Mouse (Mus musculus) myocyte (in vitro differentiated cells): ENCODE results near the gene Srpk1.

Source experiments
- CEBPB ChIP-seq: IDR thresholded peaks from 2 replicates; pipeline ENCODE4 v1.6.1; 2011; ENCODE audit warnings: mild to moderate bottlenecking, moderate library complexity; ENCODE audit not compliant: poor library complexity, insufficient read depth, severe bottlenecking
- E2F4 ChIP-seq: IDR thresholded peaks from one replicate; pipeline ENCODE4 v1.6.1; 2011; ENCODE audit warnings: mild to moderate bottlenecking, control low read depth, moderate library complexity; ENCODE audit not compliant: insufficient read depth
- MAX ChIP-seq: IDR thresholded peaks from one replicate; pipeline ENCODE4 v1.6.1; 2011; ENCODE audit warnings: low read depth, mild to moderate bottlenecking, control low read depth
- MYOD1 ChIP-seq, 3 experiments: IDR thresholded peaks; one replicate each; pipeline ENCODE4 v1.6.1; 2011; ENCODE audit warnings: control low read depth in 2 of 3, low read depth in 2 of 3, mild to moderate bottlenecking in 2 of 3, moderate library complexity in 1 of 3; ENCODE audit not compliant: insufficient read length in 2 of 3, control insufficient read depth in 1 of 3
- MYOG ChIP-seq, 3 experiments: IDR thresholded peaks; one replicate each; pipeline ENCODE4 v1.6.1; 2011; ENCODE audit warnings: control low read depth in 2 of 3, low read depth in 2 of 3, mild to moderate bottlenecking in 2 of 3; ENCODE audit not compliant: insufficient read length in 2 of 3, control insufficient read depth in 1 of 3, insufficient read depth in 1 of 3
- POLR2A ChIP-seq: IDR thresholded peaks from one replicate; pipeline ENCODE4 v1.6.1; 2011; ENCODE audit warnings: low read depth, mild to moderate bottlenecking, control low read depth, moderate library complexity; ENCODE audit not compliant: insufficient read length
- POLR2AphosphoS2 ChIP-seq: IDR thresholded peaks from one replicate; pipeline ENCODE4 v1.6.1; 2011; ENCODE audit warnings: low read depth, control low read depth; ENCODE audit not compliant: insufficient read length
- SRF ChIP-seq: IDR thresholded peaks from one replicate; pipeline ENCODE4 v1.6.1; 2011; ENCODE audit warnings: low read depth; ENCODE audit not compliant: control insufficient read depth, insufficient read length
- TCF12 ChIP-seq: IDR thresholded peaks from one replicate; pipeline ENCODE4 v1.6.1; 2011; ENCODE audit warnings: mild to moderate bottlenecking, control low read depth; ENCODE audit not compliant: poor library complexity, insufficient read depth, severe bottlenecking
- TCF3 ChIP-seq: IDR thresholded peaks from one replicate; pipeline ENCODE4 v1.6.1; 2011; ENCODE audit warnings: low read depth, control low read depth; ENCODE audit not compliant: insufficient read length
- USF1 ChIP-seq: IDR thresholded peaks from one replicate; pipeline ENCODE4 v1.6.1; 2011; ENCODE audit warnings: low read depth, mild to moderate bottlenecking, control low read depth, moderate library complexity

GRCm38 (mm10) chr17:28588591-28588990, 33.9 kb downstream of the Srpk1 start:
- TF ChIP-seq TCF12 (no peak), MYOD1 (IDR thresholded peaks at IDR 0.05; ENCODE audit: control insufficient read depth in 1 of 3, insufficient read length in 2 of 3, low read depth in 2 of 3) (no peak), MAX (no peak), POLR2AphosphoS2 (no peak), E2F4 (no peak), CEBPB (no peak), USF1 (no peak), POLR2A (no peak), SRF (no peak), MYOG (IDR thresholded peaks at IDR 0.05; ENCODE audit: control insufficient read depth in 1 of 3, insufficient read depth in 1 of 3, insufficient read length in 2 of 3, low read depth in 2 of 3) (no peak), TCF3 (no peak)
